Comparison of ENCODE assay signal across 19 mouse cellular contexts in genomic region chr10:119123517-119123916, GRCm38 (mm10).
DNase-seq lines count a peak whose midpoint lies in the region; ATAC-seq lines count a peak whose summit lies in the region.
"Had no signal": no experiment of that assay in that cellular context is flagged by ENCODE, and none has a peak within 500 bp of the region (broad histone marks: within the 10 kb centered on the region; RNA-seq: fewer than 3 reads in every experiment).

No protein-coding gene starts in this region.

- DNase-seq in hindbrain, embryonic 11.5 days (ENCODE audit: low spot score) = peak; percentile 53
- DNase-seq in neural tube, embryonic 11.5 days (ENCODE audit: low spot score) = peak; percentile 55
- no peak for DNase-seq in neural tube, embryonic 10.5 days (ENCODE audit: extremely low spot score, low spot score)
- DNase-seq in retina, embryonic 14.5 days (ENCODE audit: low spot score) = peak; percentile 78
- DNase-seq in right cerebral cortex, adult 18-20 months = no peak
- DNase-seq: adrenal gland, adult 2 months; adrenal gland, postnatal 25 days; cerebellum, adult 18-20 months; cerebellum, adult 9-11 months; cerebellum, postnatal 36 days; gastrocnemius, adult 2 months; gastrocnemius, postnatal 25 days had no signal

- H3K9ac ChIP-seq in hindbrain, embryonic 11.5 days (ENCODE audit: low read depth, low read length) = no peak overlapping the region
- H3K9ac ChIP-seq in hindbrain, embryonic 12.5 days = no peak overlapping the region
- no peak overlapping the region for H3K9ac ChIP-seq in neural tube, embryonic 11.5 days (ENCODE audit: low read length)
- H3K9ac ChIP-seq: embryonic facial prominence, embryonic 15.5 days; heart, embryonic 12.5 days; hindbrain, embryonic 13.5 days had no signal

- WGBS in hindbrain, embryonic 11.5 days = 29% methylated on average over 5 of the region's 5 CpGs
- 27% methylated on average over 5 of the region's 5 CpGs for WGBS in hindbrain, embryonic 12.5 days
- 38% methylated on average over 5 of the region's 5 CpGs for WGBS in neural tube, embryonic 11.5 days

- H3K27me3 ChIP-seq in hindbrain, embryonic 11.5 days (ENCODE audit: control insufficient read depth, insufficient read depth, low read length) = no peaks in the 10 kb centered on the region
- no peaks in the 10 kb centered on the region for H3K27me3 ChIP-seq in hindbrain, embryonic 12.5 days
- no peaks in the 10 kb centered on the region for H3K27me3 ChIP-seq in neural tube, embryonic 11.5 days (ENCODE audit: control insufficient read depth, insufficient read depth, low read length)
- H3K27me3 ChIP-seq: embryonic facial prominence, embryonic 15.5 days; heart, embryonic 12.5 days; hindbrain, embryonic 13.5 days had no signal

- no peaks in the 10 kb centered on the region for H3K9me3 ChIP-seq in hindbrain, embryonic 11.5 days (ENCODE audit: control insufficient read depth, low read length)
- H3K9me3 ChIP-seq in hindbrain, embryonic 12.5 days (replicated peaks) = peaks cover 6% of the 10 kb centered on the region
- H3K9me3 ChIP-seq in neural tube, embryonic 11.5 days (ENCODE audit: control insufficient read depth, low read length) = peaks cover 5% of the 10 kb centered on the region; the same call in 1 of the 2 replicates
- H3K9me3 ChIP-seq: embryonic facial prominence, embryonic 15.5 days; heart, embryonic 12.5 days; hindbrain, embryonic 13.5 days had no signal

- H3K27ac ChIP-seq in hindbrain, embryonic 11.5 days (ENCODE audit: low read depth, low read length) = no peak overlapping the region
- no peak overlapping the region for H3K27ac ChIP-seq in hindbrain, embryonic 12.5 days
- H3K27ac ChIP-seq in neural tube, embryonic 11.5 days (ENCODE audit: low read depth, low read length) = no peak overlapping the region
- H3K27ac ChIP-seq: embryonic facial prominence, embryonic 15.5 days; forebrain, embryonic 10.5 days; gastrocnemius, adult 2 months; hindbrain, embryonic 13.5 days had no signal

- H3K36me3 ChIP-seq in hindbrain, embryonic 11.5 days (ENCODE audit: control insufficient read depth, insufficient read depth, low read length) = no peaks in the 10 kb centered on the region
- H3K36me3 ChIP-seq in hindbrain, embryonic 12.5 days = no peaks in the 10 kb centered on the region
- H3K36me3 ChIP-seq in neural tube, embryonic 11.5 days (ENCODE audit: control insufficient read depth, insufficient read depth, low read length) = no peaks in the 10 kb centered on the region
- H3K36me3 ChIP-seq: embryonic facial prominence, embryonic 15.5 days; forebrain, embryonic 10.5 days; heart, embryonic 12.5 days; hindbrain, embryonic 13.5 days had no signal

- no peak overlapping the region for H3K4me2 ChIP-seq in hindbrain, embryonic 11.5 days (replicated peaks; ENCODE audit: low read depth, low read length)
- H3K4me2 ChIP-seq in hindbrain, embryonic 12.5 days (replicated peaks) = no peak overlapping the region
- H3K4me2 ChIP-seq in neural tube, embryonic 11.5 days (ENCODE audit: low read depth) = no peak overlapping the region
- H3K4me2 ChIP-seq: embryonic facial prominence, embryonic 15.5 days; heart, embryonic 12.5 days; hindbrain, embryonic 13.5 days had no signal

- peak; percentile 45; the same call in 1 of the 2 replicates for ATAC-seq in hindbrain, embryonic 11.5 days (ENCODE audit: low FRiP score)
- ATAC-seq in hindbrain, embryonic 12.5 days (ENCODE audit: low FRiP score) = no peak
- no peak for ATAC-seq in neural tube, embryonic 11.5 days (ENCODE audit: insufficient read depth, low FRiP score, low TSS enrichment)
- ATAC-seq: forebrain, embryonic 14.5 days had no signal

- H3K4me3 ChIP-seq in hindbrain, embryonic 11.5 days (ENCODE audit: low read depth, low read length) = no peak overlapping the region
- H3K4me3 ChIP-seq in hindbrain, embryonic 12.5 days = no peak overlapping the region
- H3K4me3 ChIP-seq in neural tube, embryonic 11.5 days (ENCODE audit: low read depth, low read length) = no peak overlapping the region
- H3K4me3 ChIP-seq: embryonic facial prominence, embryonic 15.5 days; erythroblast, embryonic 14.5 days; forebrain, embryonic 10.5 days; gastrocnemius, adult 2 months; heart, embryonic 12.5 days; hindbrain, embryonic 13.5 days had no signal

- H3K4me1 ChIP-seq in hindbrain, embryonic 11.5 days (replicated peaks; ENCODE audit: control insufficient read depth, insufficient read depth, low read length) = no peaks in the 10 kb centered on the region
- peaks cover 4% of the 10 kb centered on the region for H3K4me1 ChIP-seq in hindbrain, embryonic 12.5 days
- H3K4me1 ChIP-seq in neural tube, embryonic 11.5 days (ENCODE audit: control insufficient read depth, insufficient read depth, low read length) = no peaks in the 10 kb centered on the region
- H3K4me1 ChIP-seq: embryonic facial prominence, embryonic 15.5 days; heart, embryonic 12.5 days had no signal

Comparison
In these comparisons a context has a peak if more than half of its experiments do, and no peak if none do; other contexts are left out.
1. DNase-seq: peak in hindbrain, embryonic 11.5 days (single experiment), neural tube, embryonic 11.5 days (single experiment) and retina, embryonic 14.5 days (single experiment); none in neural tube, embryonic 10.5 days (single experiment) and right cerebral cortex, adult 18-20 months (single experiment).